ENCODE assay signal across 26 mouse cellular contexts in the genomic region with DNA sequence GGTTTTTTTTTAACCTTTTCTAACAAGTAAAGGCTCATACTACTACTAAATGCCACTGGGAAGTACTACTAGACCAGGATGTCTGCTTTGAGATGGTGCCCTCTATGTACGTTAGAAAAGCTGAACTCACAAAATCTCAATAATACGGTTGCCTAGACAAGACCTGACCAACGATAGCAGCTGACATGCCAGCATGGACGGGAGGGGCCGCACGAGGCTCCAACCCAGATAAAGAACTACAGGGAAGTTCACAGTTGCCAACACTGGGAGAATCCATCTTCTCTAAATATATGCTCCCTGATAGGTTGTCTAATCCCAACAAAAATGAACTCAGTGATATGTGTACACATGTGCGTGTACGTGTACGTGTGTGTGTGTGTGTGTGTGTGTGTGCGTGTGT. TPM values are rescaled to one million over a fixed set of nuclear protein-coding genes. Genes with fewer than 3 reads are reported as not detected.
"Had no signal": no experiment of that assay in that cellular context is flagged by ENCODE, and none has a peak within 500 bp of the region (broad histone marks: within the 10 kb centered on the region; RNA-seq: fewer than 3 reads in every experiment).

No protein-coding gene starts in this region.

- H3K9me3 ChIP-seq: lung, embryonic 15.5 days; megakaryocyte, embryonic 14.5 days; midbrain, embryonic 10.5 days; midbrain, embryonic 13.5 days; neural tube, embryonic 13.5 days had no signal

- DNase-seq: kidney, adult 11 months; kidney, adult 8-10 months; kidney, postnatal 14 days; kidney, postnatal 4 days; lung, adult 18-20 months; lung, postnatal 10 days; lung, postnatal 36 days; retina, postnatal 1 day; thymus, adult 2 months; thymus, postnatal 14 days; thymus, postnatal 4 days had no signal

- H3K27ac ChIP-seq: lung, embryonic 15.5 days; midbrain, embryonic 10.5 days; midbrain, embryonic 13.5 days; neural tube, embryonic 13.5 days had no signal

- H3K4me3 ChIP-seq: lung, embryonic 15.5 days; megakaryocyte, embryonic 14.5 days; midbrain, embryonic 10.5 days; midbrain, embryonic 13.5 days; myocyte; neural tube, embryonic 13.5 days had no signal

- H3K9ac ChIP-seq: lung, embryonic 15.5 days; midbrain, embryonic 13.5 days; neural tube, embryonic 13.5 days had no signal

- H3K27me3 ChIP-seq: lung, embryonic 15.5 days; megakaryocyte, embryonic 14.5 days; midbrain, embryonic 13.5 days; neural tube, embryonic 13.5 days had no signal

- H3K4me2 ChIP-seq: lung, embryonic 15.5 days; midbrain, embryonic 13.5 days; neural tube, embryonic 13.5 days had no signal

- ATAC-seq: midbrain, embryonic 13.5 days; midbrain, embryonic 16.5 days had no signal

RNA-seq across cellular contexts. Expression of gene Slc5a2, which starts 29.3 kb away (rescaled TPM):
- total RNA-seq: layer of hippocampus, adult 18-20 months; layer of hippocampus, postnatal 14 days; left cerebral cortex, adult 18-20 months; left cerebral cortex, postnatal 25 days; monocyte, adult 5-6 weeks; neutrophil, adult 5-6 weeks had no signal
- polyA plus RNA-seq: limb, embryonic 11.5 days; midbrain, embryonic 13.5 days; midbrain, embryonic 16.5 days; myocyte; neural tube, embryonic 13.5 days; small intestine, adult 2 months had no signal

RNA-seq across cellular contexts. Expression of gene Tgfb1i1, which starts 48.2 kb away (rescaled TPM):
- total RNA-seq: monocyte, adult 5-6 weeks had no signal
